Mouse (Mus musculus): ENCODE measurements around the gene Grb7.

Grb7 gene

DNA sequence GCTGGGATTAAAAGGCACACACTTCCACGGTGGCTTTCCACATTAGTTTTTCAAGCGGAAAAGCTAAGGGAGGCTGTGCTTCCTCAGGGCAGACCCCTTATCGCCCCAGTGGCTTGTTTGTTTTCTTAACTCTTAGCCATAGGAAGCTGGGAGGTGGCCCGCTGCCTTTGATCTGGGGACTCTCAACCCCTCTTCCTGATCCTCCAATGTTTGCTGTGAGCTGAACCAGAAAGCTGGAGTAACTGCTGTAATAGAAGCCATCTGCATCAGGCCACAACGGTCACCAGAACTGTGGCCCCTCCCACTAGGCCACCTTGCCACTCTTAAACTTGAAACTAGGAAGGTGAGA lies at the start of gene Grb7:
Gene Grb7 (plus strand): TSS at position 182 of the 349 bp plus-strand sequence.
- no peak for DNase-seq (ENCODE audit: low spot score in 2 of 2)

DNA sequence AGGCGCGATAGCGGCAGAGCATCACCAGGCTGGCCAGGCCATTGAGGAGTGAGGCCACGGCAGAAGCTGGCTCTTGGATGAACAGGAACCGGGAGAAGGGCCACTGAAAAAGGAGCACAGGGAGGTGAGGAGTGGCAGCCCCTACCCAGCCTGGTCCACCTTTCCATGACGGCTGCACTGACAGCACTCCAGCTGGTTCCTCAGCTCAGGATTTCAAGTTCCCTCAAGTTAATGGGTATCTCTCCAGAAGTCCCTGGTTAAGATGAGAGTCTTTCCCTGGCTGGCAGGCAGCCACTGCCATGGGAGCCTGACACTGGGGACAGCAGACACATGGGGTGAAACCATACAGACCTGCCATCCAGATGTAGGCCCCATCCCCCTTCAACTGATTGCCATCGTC lies 48.2 kb upstream of the Grb7 start:
- no peak for DNase-seq (ENCODE audit: low spot score in 2 of 2)

- peak; percentile 87 to 88 for DNase-seq (ENCODE audit: low spot score in 2 of 2)
These were observed 46.0 kb upstream of the Grb7 start, which contains the start of gene Pgap3 for GRCm38 (mm10) chr11:98400161-98400726. TSS of gene Pgap3 (minus strand) at chr11:98400490.

DNA sequence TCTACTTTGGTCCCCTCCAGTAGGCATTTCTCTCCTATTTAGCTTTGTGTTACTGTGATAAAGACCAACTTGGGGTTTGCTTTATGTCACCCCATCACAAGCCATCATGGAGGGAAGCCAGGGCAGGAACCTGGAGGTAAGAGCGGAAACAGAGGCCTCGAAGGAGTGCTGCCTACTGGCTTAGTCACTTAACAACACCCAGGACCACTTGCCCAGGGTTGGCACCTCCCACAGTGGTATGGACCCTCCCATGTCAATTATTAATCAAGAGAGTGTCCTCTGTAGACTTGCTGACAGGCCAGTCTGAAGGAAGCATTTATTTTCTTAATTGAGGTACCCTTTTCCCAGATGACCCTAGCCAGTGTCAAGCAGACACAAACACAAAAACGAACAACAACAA lies 45.4 kb upstream of the Grb7 start:
- DNase-seq (ENCODE audit: low spot score in 2 of 2) = no peak

DNA sequence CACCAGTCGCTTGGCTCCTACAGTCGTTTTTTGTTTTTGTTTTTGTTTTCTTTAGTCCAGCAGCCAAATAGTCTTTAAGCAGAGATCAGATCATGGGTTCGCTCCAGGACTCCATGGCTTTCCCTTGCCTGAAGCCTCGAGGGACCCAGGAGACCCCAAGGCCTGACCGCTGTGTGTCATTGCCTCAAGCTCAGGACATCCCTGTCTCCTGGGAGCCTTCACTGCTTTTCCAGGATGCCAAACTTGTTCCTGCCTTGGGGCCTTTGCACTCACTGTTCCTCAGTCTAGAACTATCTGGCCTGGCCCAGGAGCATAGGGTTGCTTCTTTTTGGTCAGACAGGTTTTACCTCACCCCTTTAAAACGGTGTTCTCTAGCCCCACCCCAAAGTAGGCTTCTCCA lies 39.6 kb upstream of the Grb7 start:
- no peak for DNase-seq (ENCODE audit: low spot score in 2 of 2)

DNA sequence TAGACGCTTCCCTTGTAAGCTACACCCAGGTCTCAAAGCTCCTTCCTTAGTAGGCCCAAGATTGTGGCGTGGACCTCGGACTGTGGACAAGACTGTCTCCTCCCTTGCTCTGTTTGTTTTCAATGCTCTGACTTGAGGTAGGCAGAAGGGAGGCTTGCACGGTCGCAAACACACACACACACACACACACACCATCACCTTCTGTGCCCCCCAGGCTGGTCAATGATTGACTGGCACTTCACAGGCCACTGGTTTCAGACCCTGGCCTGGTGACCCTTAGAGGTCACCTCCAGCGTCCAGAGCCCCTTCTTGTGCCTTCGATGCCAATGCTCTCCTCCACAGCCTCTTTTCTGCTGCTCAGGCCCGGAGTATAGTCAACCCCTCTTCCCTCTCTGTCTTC lies 37.3 kb upstream of the Grb7 start:
- no peak for DNase-seq (ENCODE audit: low spot score in 2 of 2)

DNA sequence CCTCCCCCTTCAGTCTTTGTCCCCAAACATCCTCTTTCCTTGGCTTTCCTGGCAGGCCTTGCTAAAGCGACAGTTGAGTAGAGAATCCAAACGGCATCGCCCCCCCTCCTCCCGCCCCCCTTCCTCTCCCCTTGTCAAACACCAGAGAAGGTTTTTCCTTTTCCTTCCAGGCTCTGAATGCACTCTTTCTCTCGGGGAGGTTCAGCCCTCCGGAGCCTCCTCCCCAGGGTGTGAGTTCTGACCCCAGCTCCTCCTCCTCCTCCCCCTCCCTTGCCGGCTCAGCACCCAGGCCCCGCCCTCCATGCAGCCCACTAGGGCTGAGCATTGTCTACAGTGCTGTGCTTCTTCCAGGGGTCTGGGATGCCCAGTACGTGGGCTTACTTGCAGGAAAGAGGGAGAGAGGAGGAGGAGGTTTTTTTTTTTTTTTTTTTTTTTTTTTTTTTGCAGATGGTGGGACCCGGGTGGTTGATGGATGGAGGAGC lies 36.8 kb upstream of the Grb7 start:
- DNase-seq (ENCODE audit: low spot score in 2 of 2) = no peak

DNA sequence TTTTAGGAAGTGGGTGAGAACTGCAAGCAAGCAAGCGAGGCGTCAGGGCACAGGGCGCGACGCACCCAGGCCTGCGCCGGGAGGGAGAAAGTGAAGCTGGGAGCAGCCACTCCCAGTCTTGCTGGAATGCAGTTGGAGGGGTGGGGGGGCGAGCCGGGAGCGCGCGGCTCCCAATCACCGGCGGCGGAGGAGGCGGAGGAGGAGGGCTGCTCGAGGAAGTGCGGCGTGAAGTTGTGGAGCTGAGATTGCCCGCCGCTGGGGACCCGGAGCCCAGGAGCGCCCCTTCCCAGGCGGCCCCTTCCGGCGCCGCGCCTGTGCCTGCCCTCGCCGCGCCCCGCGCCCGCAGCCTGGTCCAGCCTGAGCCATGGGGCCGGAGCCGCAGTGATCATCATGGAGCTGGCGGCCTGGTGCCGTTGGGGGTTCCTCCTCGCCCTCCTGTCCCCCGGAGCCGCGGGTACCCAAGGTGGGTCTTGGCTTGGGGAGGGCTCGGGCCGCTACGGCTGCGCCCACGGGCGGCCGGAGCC lies 33.9 kb upstream of the Grb7 start, which contains the start of gene Erbb2:
Gene Erbb2 (plus strand): TSS at position 198 of the 524 bp plus-strand sequence.
- DNase-seq (ENCODE audit: low spot score in 2 of 2) = no peak

DNA sequence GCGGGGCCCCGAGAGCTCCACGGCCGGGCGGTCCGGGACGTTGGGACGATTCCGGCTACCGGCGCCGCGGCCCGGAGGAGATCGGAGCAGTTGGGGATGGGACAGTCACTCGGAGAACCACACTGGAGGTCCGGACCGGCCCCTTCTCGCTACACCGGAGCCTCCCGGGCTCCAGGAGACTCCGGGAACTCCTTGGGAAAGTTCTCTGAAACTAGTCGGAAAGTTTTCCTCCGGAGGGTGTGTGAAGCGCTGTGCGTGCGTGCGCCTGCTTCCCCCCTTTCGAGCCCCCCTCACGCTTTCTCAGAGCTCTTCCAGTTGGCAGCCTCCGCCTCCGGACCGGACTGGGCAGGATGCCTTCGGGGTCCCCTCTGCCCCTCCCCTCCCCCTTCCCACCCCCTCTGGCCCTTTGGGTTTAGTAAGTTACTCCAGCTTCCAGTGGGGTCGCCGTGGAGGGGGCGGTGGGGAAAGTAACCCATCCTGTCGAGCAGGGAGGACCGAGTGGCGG lies 33.3 kb upstream of the Grb7 start:
- no peak for DNase-seq (ENCODE audit: low spot score in 2 of 2)

- DNase-seq (ENCODE audit: low spot score in 2 of 2) = no peak
These were observed 32.5 kb upstream of the Grb7 start for GRCm38 (mm10) chr11:98413731-98414130.

DNA sequence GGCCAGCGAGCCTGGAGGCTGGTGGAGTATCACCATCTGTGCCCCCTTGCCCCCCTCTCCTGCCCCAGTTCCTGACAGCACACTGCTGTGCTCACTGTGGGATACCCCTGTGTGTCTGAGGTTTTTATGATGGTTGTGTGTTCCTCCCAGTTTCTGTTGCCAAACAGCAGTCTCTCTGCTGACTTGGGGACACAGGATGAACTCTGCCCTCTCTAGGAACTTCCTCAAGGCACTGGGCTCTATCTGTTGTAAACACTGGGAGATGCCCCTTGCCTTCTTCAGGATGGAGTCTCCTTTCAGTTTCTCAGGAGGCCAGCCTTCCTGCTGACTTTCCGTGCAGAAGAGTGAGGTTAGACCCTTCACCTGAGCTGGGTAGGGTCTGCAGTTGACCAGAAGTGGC lies 32.0 kb upstream of the Grb7 start:
- DNase-seq (ENCODE audit: low spot score in 2 of 2) = no peak

DNA sequence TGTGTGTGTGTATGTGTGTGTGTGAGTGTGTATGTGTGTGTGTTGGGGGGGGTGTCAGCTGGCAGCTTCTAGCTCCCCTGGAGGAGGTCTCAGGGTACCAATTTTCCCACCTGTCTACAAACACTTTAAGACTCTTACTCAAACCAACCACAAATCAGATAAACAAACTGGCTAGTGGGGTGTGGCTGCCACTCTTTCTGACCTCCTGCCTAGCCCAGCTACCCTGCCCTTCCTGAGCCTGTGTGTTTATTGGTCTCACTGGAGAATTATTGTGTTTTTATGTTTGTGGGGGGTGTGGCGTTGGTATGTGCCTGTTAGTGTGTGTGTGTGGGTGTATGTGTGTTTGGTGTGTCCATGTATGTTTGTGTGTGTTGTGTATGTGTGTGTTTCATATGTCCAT lies 29.1 kb upstream of the Grb7 start:
- no peak for DNase-seq (ENCODE audit: low spot score in 2 of 2)

DNA sequence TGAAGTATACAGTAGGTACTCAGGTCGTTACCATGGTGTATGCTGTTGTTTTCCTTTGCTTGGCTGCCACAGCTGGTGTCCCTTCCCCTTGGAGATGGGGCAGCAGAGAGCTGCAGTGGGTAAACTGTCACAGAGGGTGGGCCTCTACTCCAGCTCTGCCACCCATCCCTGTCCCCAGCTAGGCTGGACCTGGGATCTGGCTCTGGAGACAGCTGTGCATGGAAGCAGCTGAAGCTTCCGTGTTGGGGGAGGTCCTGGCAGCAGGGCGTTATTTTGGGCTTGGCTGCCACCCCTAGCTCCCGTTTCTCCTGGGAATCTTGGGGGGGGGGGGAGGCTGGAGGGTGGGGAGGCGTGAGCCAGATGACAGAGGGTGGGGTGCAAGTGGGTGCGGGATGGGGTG lies 27.9 kb upstream of the Grb7 start:
- DNase-seq (ENCODE audit: low spot score in 2 of 2) = no peak

GRCm38 (mm10) chr11:98418939-98419547 lies 27.2 kb upstream of the Grb7 start:
- no peak for DNase-seq (ENCODE audit: low spot score in 2 of 2)

- no peak for DNase-seq (ENCODE audit: low spot score in 2 of 2)
These were observed 19.6 kb upstream of the Grb7 start for GRCm38 (mm10) chr11:98426592-98426991.

- DNase-seq (ENCODE audit: low spot score in 2 of 2) = no peak
These were observed 17.8 kb upstream of the Grb7 start for GRCm38 (mm10) chr11:98428436-98428835.

- DNase-seq (ENCODE audit: low spot score in 2 of 2) = no peak
These were observed 14.3 kb upstream of the Grb7 start for GRCm38 (mm10) chr11:98431743-98432502.

GRCm38 (mm10) chr11:98435723-98436122 lies 10.5 kb upstream of the Grb7 start:
- no peak for DNase-seq (ENCODE audit: low spot score in 2 of 2)

DNA sequence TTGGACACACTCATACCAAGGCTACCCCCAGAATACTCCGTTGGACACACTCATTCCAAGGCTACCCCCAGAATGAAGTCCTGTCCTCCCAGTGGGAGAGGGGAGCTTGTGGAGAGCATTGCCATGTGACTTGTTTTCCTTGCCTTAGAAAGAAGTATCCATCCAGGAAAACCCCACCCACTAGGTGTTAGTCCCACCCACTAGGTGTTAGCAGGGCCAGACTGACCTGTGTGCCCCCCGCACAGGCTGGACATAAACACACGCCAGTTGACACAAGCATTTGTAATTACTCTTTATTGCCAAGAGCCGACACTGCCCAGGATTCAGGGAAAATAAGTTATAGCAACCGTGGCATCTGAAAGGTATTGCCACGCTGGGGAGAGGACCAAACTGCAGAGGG lies 8.8 kb upstream of the Grb7 start:
- no peak for DNase-seq (ENCODE audit: low spot score in 2 of 2)

- peak; percentile 91 to 92 for DNase-seq (ENCODE audit: low spot score in 2 of 2)
These were observed 7.6 kb upstream of the Grb7 start, which contains the start of gene Mien1 for GRCm38 (mm10) chr11:98438331-98439158. TSS of gene Mien1 (minus strand) at chr11:98438991.

- DNase-seq (ENCODE audit: low spot score in 2 of 2) = no peak
These were observed 2.5 kb upstream of the Grb7 start for GRCm38 (mm10) chr11:98443688-98444087.

DNA sequence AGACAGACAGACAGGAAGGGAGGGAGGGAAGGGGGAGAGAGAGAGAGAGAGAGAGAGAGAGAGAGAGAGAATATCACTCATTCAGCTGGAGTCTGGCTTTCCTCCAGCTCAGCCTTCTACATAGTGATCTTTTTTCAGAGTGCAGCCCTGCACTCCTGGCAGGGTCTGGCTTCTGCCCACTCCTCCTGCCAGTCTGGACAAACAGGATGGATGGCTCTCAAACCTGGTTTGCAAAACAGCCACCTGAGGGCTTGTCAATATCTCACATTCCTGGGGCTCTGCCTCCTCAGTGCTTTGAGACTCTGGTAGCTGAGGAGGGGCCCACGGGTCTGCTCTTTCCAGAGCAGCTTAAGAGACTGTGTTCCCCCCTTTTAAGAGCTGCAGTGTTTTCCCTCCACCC lies 956 bp upstream of the Grb7 start:
- DNase-seq (ENCODE audit: low spot score in 2 of 2) = no peak

Measured in right cerebral cortex, postnatal 36 days (tissue).